In genomic region chr1:161038004-161038403, GRCm38 (mm10) we compare ENCODE assay signal across 9 mouse cellular contexts. TPM values are rescaled to one million over a fixed set of nuclear protein-coding genes. Genes with fewer than 3 reads are reported as not detected.
DNase-seq lines count a peak whose midpoint lies in the region; ATAC-seq and TF ChIP-seq lines count a peak whose summit lies in the region.
"Had no signal": no experiment of that assay in that cellular context is flagged by ENCODE, and none has a peak within 500 bp of the region (broad histone marks: within the 10 kb centered on the region; RNA-seq: fewer than 3 reads in every experiment).

No protein-coding gene starts in this region.

- peak overlapping the region; percentile 55 for H3K4me2 ChIP-seq in neural tube, embryonic 11.5 days (ENCODE audit: low read depth)
- H3K4me2 ChIP-seq in limb, embryonic 15.5 days, result peak overlapping the region; percentile 39; the same call in 1 of the 2 replicates
- H3K4me2 ChIP-seq in stomach, postnatal 0 days (replicated peaks; ENCODE audit: low read depth), result 0 out of 2 replicates have a peak overlapping the region, but pooled peaks have one; percentile 1

- WGBS in neural tube, embryonic 11.5 days, result 40% methylated on average over 3 of the region's 3 CpGs
- WGBS in forebrain, embryonic 10.5 days, result 44% methylated on average over 3 of the region's 3 CpGs
- WGBS in limb, embryonic 15.5 days, result 31% methylated on average over 3 of the region's 3 CpGs
- 33% methylated on average over 3 of the region's 3 CpGs for WGBS in stomach, postnatal 0 days

- H3K27me3 ChIP-seq in neural tube, embryonic 11.5 days (ENCODE audit: control insufficient read depth, insufficient read depth, low read length), result no peaks in the 10 kb centered on the region
- no peaks in the 10 kb centered on the region for H3K27me3 ChIP-seq in forebrain, embryonic 10.5 days (ENCODE audit: poor library complexity, severe bottlenecking)
- no peaks in the 10 kb centered on the region for H3K27me3 ChIP-seq in limb, embryonic 15.5 days
- no peaks in the 10 kb centered on the region for H3K27me3 ChIP-seq in stomach, postnatal 0 days (ENCODE audit: control insufficient read depth, insufficient read depth, low read length)

- no peak overlapping the region for H3K9ac ChIP-seq in neural tube, embryonic 11.5 days (ENCODE audit: low read length)
- no peak overlapping the region for H3K9ac ChIP-seq in limb, embryonic 15.5 days
- no peak overlapping the region for H3K9ac ChIP-seq in stomach, postnatal 0 days (ENCODE audit: low read length)

- H3K27ac ChIP-seq in neural tube, embryonic 11.5 days (ENCODE audit: low read depth, low read length), result no peak overlapping the region
- H3K27ac ChIP-seq in forebrain, embryonic 10.5 days, result peak overlapping the region; percentile 97
- H3K27ac ChIP-seq in limb, embryonic 15.5 days, result no peak overlapping the region
- no peak overlapping the region for H3K27ac ChIP-seq in stomach, postnatal 0 days (replicated peaks)

- H3K36me3 ChIP-seq in neural tube, embryonic 11.5 days (ENCODE audit: control insufficient read depth, insufficient read depth, low read length), result peaks cover 6% of the 10 kb centered on the region; the same call in 1 of the 2 replicates
- peaks cover 75% of the 10 kb centered on the region for H3K36me3 ChIP-seq in forebrain, embryonic 10.5 days (replicated peaks)
- H3K36me3 ChIP-seq in limb, embryonic 15.5 days, result peaks cover 36% of the 10 kb centered on the region
- H3K36me3 ChIP-seq in stomach, postnatal 0 days (ENCODE audit: control insufficient read depth, insufficient read depth, low read length), result peaks cover 10% of the 10 kb centered on the region; the same call in 1 of the 2 replicates

- no peak for TF ChIP-seq EP300 in stomach, postnatal 0 days (optimal IDR thresholded peaks at IDR 0.05)

- no peak for TF ChIP-seq CTCF in stomach, postnatal 0 days (IDR thresholded peaks at IDR 0.05; ENCODE audit: low read depth)

- H3K4me1 ChIP-seq in neural tube, embryonic 11.5 days (ENCODE audit: control insufficient read depth, insufficient read depth, low read length), result peaks cover 7% of the 10 kb centered on the region
- peaks cover 35% of the 10 kb centered on the region for H3K4me1 ChIP-seq in forebrain, embryonic 10.5 days
- peaks cover 11% of the 10 kb centered on the region; the same call in 1 of the 2 replicates for H3K4me1 ChIP-seq in limb, embryonic 15.5 days
- H3K4me1 ChIP-seq in stomach, postnatal 0 days (replicated peaks; ENCODE audit: control insufficient read depth, insufficient read depth), result no peaks in the 10 kb centered on the region; the same call in 1 of the 2 replicates

- DNase-seq in neural tube, embryonic 11.5 days (ENCODE audit: low spot score), result no peak
- no peak for DNase-seq in neural tube, embryonic 10.5 days (ENCODE audit: extremely low spot score, low spot score)
- peak; percentile 11 for DNase-seq in forebrain, embryonic 10.5 days (ENCODE audit: extremely low spot score, low spot score)
- DNase-seq in stomach, postnatal 0 days (ENCODE audit: low spot score), result no peak
- DNase-seq in spleen, adult 18-20 months, result no peak
- no peak for DNase-seq in right cerebral cortex, postnatal 36 days (ENCODE audit: low spot score in 2 of 2)
- DNase-seq: heart, postnatal 10 days had no signal

- H3K9me3 ChIP-seq in neural tube, embryonic 11.5 days (ENCODE audit: control insufficient read depth, low read length), result no peaks in the 10 kb centered on the region
- no peaks in the 10 kb centered on the region for H3K9me3 ChIP-seq in forebrain, embryonic 10.5 days
- no peaks in the 10 kb centered on the region for H3K9me3 ChIP-seq in limb, embryonic 15.5 days
- H3K9me3 ChIP-seq in stomach, postnatal 0 days (ENCODE audit: control insufficient read depth, low read length), result no peaks in the 10 kb centered on the region

- H3K4me3 ChIP-seq in neural tube, embryonic 11.5 days (ENCODE audit: low read depth, low read length), result peak overlapping the region; percentile 29; the same call in 1 of the 2 replicates
- H3K4me3 ChIP-seq in forebrain, embryonic 10.5 days, result peak overlapping the region; percentile 85
- H3K4me3 ChIP-seq in limb, embryonic 15.5 days, result peak overlapping the region; percentile 27
- H3K4me3 ChIP-seq in stomach, postnatal 0 days (ENCODE audit: low read depth, low read length), result no peak overlapping the region

- no peak for ATAC-seq in neural tube, embryonic 11.5 days (ENCODE audit: insufficient read depth, low FRiP score, low TSS enrichment)
- ATAC-seq in limb, embryonic 15.5 days (ENCODE audit: insufficient number of reproducible peaks, low FRiP score, low TSS enrichment, low read depth), result no peak
- no peak for ATAC-seq in stomach, postnatal 0 days (ENCODE audit: low FRiP score, low TSS enrichment)
- no peak for ATAC-seq in frontal cortex, adult (ENCODE audit: low TSS enrichment)

RNA-seq across cellular contexts. Expression of gene Zbtb37, which starts 3.4 kb away (rescaled TPM):
- 9.4 and 12.4 TPM in 2 replicates for polyA plus RNA-seq in neural tube, embryonic 11.5 days (2014; fragmentation: Nextera tagmentation; extraction: Ambion mirVana)
- 6.6 and 7.2 TPM in 2 replicates for polyA plus RNA-seq in forebrain, embryonic 10.5 days (2016; fragmentation: Nextera tagmentation; extraction: Ambion mirVana)
- 7.9 and 8.4 TPM in 2 replicates for polyA plus RNA-seq in limb, embryonic 15.5 days (2015; fragmentation: Nextera tagmentation; extraction: Ambion mirVana)
- polyA plus RNA-seq in stomach, postnatal 0 days (2015; fragmentation: Nextera tagmentation; extraction: Ambion mirVana), result 2.2 and 2.8 TPM in 2 replicates

RNA-seq across cellular contexts. Expression of gene Dars2, which starts 32.5 kb away (rescaled TPM):
- 51.9 and 54.6 TPM in 2 replicates for polyA plus RNA-seq in neural tube, embryonic 11.5 days (2014; fragmentation: Nextera tagmentation; extraction: Ambion mirVana)
- 79.4 and 79.9 TPM in 2 replicates for polyA plus RNA-seq in forebrain, embryonic 10.5 days (2016; fragmentation: Nextera tagmentation; extraction: Ambion mirVana)
- 26.2 and 26.7 TPM in 2 replicates for polyA plus RNA-seq in limb, embryonic 15.5 days (2015; fragmentation: Nextera tagmentation; extraction: Ambion mirVana)
- polyA plus RNA-seq in stomach, postnatal 0 days (2015; fragmentation: Nextera tagmentation; extraction: Ambion mirVana), result 15.9 and 16.2 TPM in 2 replicates

RNA-seq across cellular contexts. Expression of gene Cenpl, which starts 32.5 kb away (rescaled TPM):
- polyA plus RNA-seq in neural tube, embryonic 11.5 days (2014; fragmentation: Nextera tagmentation; extraction: Ambion mirVana), result 37.6 and 37.8 TPM in 2 replicates
- 45.1 TPM in 2 replicates for polyA plus RNA-seq in forebrain, embryonic 10.5 days (2016; fragmentation: Nextera tagmentation; extraction: Ambion mirVana)
- 25.5 and 26.4 TPM in 2 replicates for polyA plus RNA-seq in limb, embryonic 15.5 days (2015; fragmentation: Nextera tagmentation; extraction: Ambion mirVana)
- polyA plus RNA-seq in stomach, postnatal 0 days (2015; fragmentation: Nextera tagmentation; extraction: Ambion mirVana), result 9.6 and 10.2 TPM in 2 replicates

RNA-seq across cellular contexts. Expression of gene Serpinc1, which starts 59.6 kb away (rescaled TPM):
- 0.94 and 1.4 TPM in 2 replicates for polyA plus RNA-seq in neural tube, embryonic 11.5 days (2014; fragmentation: Nextera tagmentation; extraction: Ambion mirVana)
- 2.2 and 2.4 TPM in 2 replicates for polyA plus RNA-seq in forebrain, embryonic 10.5 days (2016; fragmentation: Nextera tagmentation; extraction: Ambion mirVana)
- 2.6 and 5.1 TPM in 2 replicates for polyA plus RNA-seq in limb, embryonic 15.5 days (2015; fragmentation: Nextera tagmentation; extraction: Ambion mirVana)
- polyA plus RNA-seq in stomach, postnatal 0 days (2015; fragmentation: Nextera tagmentation; extraction: Ambion mirVana), result 2.1 and 4.7 TPM in 2 replicates

Comparison
In these comparisons a context has a peak if more than half of its experiments do, and no peak if none do; other contexts are left out.
1. H3K4me2 ChIP-seq: peak in every context shown above with its lines; median percentile 55 in neural tube, embryonic 11.5 days; 39 in limb, embryonic 15.5 days; 1 in stomach, postnatal 0 days.